Mouse (Mus musculus) midbrain, embryonic 15.5 days (tissue): ENCODE data around the gene Plppr5. TPM values are rescaled to one million over a fixed set of nuclear protein-coding genes. Genes with fewer than 3 reads are reported as not detected.
A peak's percentile ranks its signal among the peaks of the same experiment; 100 is the strongest.

Experiments used
- ATAC-seq: fragments of 200-750 bp; cut with Nextera tagmentation; replicated peaks from 2 replicates; pipeline ENCODE4 v1.8.0; 2017; ENCODE audit warnings: moderate TSS enrichment
- H3K27ac ChIP-seq: fragments of 300-500 bp; sonication (generic); 2 replicates; pipeline ENCODE4 v1.5.1; 2015; ENCODE audit warnings: mild to moderate bottlenecking, inconsistent platforms
- H3K27me3 ChIP-seq: fragments of 300-500 bp; sonication (generic); replicated peaks from 2 replicates; pipeline ENCODE4 v1.6.1; 2015; ENCODE audit warnings: inconsistent platforms
- H3K36me3 ChIP-seq: fragments of 300-500 bp; sonication (generic); replicated peaks from 2 replicates; pipeline ENCODE4 v1.6.1; 2015; ENCODE audit warnings: inconsistent platforms
- H3K4me1 ChIP-seq: fragments of 300-500 bp; sonication (generic); 2 replicates; pipeline ENCODE4 v1.6.1; 2015; ENCODE audit warnings: inconsistent platforms
- H3K4me2 ChIP-seq: fragments of 300-500 bp; sonication (generic); 2 replicates; pipeline ENCODE4 v1.6.1; 2015; ENCODE audit warnings: inconsistent platforms, mild to moderate bottlenecking, moderate library complexity
- H3K4me3 ChIP-seq: fragments of 300-500 bp; sonication (generic); 2 replicates; pipeline ENCODE4 v1.5.1; 2015; ENCODE audit warnings: mild to moderate bottlenecking, inconsistent platforms
- H3K9ac ChIP-seq: fragments of 300-500 bp; sonication (generic); 2 replicates; pipeline ENCODE4 v1.6.1; 2015; ENCODE audit warnings: mild to moderate bottlenecking, inconsistent platforms
- H3K9me3 ChIP-seq: fragments of 300-500 bp; sonication (generic); 2 replicates; pipeline ENCODE4 v1.6.1; 2016; ENCODE audit warnings: inconsistent platforms
- WGBS: fragments of 180-500 bp; shearing (Covaris S2); methylation state at CpG from one replicate; pipeline ENCODE4 v1.1.7; 2015; ENCODE audit warnings: mixed read lengths; 5-methylcytosine and 5-hydroxymethylcytosine counted together
- polyA plus RNA-seq: library from polyadenylated mRNA; unstranded; fragments of >200 nt; fragmentation: Nextera tagmentation; extraction: Ambion mirVana; gene quantifications from 2 replicates; pipeline ENCODE4 v1.2.1, GENCODE M21; 2015

The Plppr5 gene
- 6.5 and 6.6 TPM in 2 replicates for polyA plus RNA-seq

- Histone ChIP-seq H3K4me3 (peak within 1 kb of the TSS; percentile 75), H3K4me2 (peak within 1 kb of the TSS; percentile 86), H3K36me3 (no peaks in the 10 kb centered on the region), H3K27ac (peak within 1 kb of the TSS; percentile 86), H3K9me3 (no peaks in the 10 kb centered on the region), H3K27me3 (no peaks in the 10 kb centered on the region), H3K9ac (peak within 1 kb of the TSS; percentile 86), H3K4me1 (peaks cover 12% of the 10 kb centered on the region; the same call in 1 of the 2 replicates)
- ATAC-seq, result peak; percentile 80
- 18% methylated on average over 20 of the region's 20 CpGs for WGBS
These were observed at the start of gene Plppr5 for GRCm38 (mm10) chr3:117574529-117575252. TSS of gene Plppr5 (plus strand) at chr3:117574836.

DNA sequence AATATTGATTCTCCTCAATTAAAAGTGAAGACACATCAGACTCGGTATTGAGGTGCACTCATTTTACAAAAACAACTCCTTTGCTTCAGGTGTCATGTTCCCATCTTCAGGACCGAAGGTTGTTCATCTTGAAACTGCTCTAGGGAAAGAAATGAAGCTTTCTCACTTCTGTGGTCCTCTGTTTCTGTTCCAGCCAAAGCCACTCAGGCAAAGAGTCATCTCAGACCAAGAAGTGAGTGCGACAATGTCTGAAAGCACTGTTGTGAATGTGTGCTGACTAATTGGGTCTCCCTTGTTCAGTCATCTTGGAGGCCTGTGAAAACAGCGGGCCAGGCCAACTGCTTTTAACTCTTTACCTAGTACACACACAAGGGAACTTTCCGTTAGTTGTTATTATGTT lies 24.7 kb upstream of the Plppr5 start:
- Histone ChIP-seq H3K27ac (no peak overlapping the region), H3K36me3 (no peaks in the 10 kb centered on the region), H3K9ac (no peak overlapping the region), H3K27me3 (no peaks in the 10 kb centered on the region), H3K4me1 (no peaks in the 10 kb centered on the region), H3K4me2 (no peak overlapping the region), H3K9me3 (no peaks in the 10 kb centered on the region), H3K4me3 (no peak overlapping the region)
- 91% methylated on average over 5 of the region's 5 CpGs for WGBS
- ATAC-seq, result no peak

- Histone ChIP-seq H3K9ac (no peak overlapping the region), H3K4me3 (no peak overlapping the region), H3K4me2 (no peak overlapping the region), H3K27me3 (no peaks in the 10 kb centered on the region), H3K9me3 (no peaks in the 10 kb centered on the region), H3K36me3 (no peaks in the 10 kb centered on the region), H3K4me1 (no peaks in the 10 kb centered on the region), H3K27ac (no peak overlapping the region)
- 95% methylated on average over 4 of the region's 4 CpGs for WGBS
- ATAC-seq, result no peak
These were observed 24.1 kb upstream of the Plppr5 start for GRCm38 (mm10) chr3:117550526-117550925.

DNA sequence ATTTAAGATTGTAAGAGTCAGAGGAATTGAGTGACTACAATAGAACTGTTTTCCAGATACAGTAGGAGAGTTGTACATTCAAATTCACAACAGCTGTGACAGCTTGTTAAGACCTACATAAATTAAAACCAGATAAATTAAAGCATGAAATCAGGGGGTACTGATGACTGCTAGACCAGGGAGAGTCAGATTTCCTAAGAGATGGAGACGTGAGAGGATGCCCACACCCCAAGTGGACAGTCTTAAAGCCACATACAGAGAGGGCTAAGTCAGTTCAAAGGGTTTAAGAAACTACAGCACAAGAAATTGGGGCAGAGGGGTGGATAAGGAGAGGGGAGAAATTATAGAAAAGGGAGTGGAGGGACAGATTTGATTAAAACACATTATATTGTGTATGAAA lies 17.7 kb upstream of the Plppr5 start:
- 34% methylated on average over 1 of the region's 1 CpGs for WGBS
- H3K4me3 ChIP-seq, result no peak overlapping the region
- H3K36me3 ChIP-seq, result no peaks in the 10 kb centered on the region
- H3K4me1 ChIP-seq, result no peaks in the 10 kb centered on the region
- no peaks in the 10 kb centered on the region for H3K9me3 ChIP-seq
- no peak for ATAC-seq
- no peak overlapping the region for H3K9ac ChIP-seq
- no peak overlapping the region for H3K27ac ChIP-seq
- no peak overlapping the region for H3K4me2 ChIP-seq
- no peaks in the 10 kb centered on the region for H3K27me3 ChIP-seq

DNA sequence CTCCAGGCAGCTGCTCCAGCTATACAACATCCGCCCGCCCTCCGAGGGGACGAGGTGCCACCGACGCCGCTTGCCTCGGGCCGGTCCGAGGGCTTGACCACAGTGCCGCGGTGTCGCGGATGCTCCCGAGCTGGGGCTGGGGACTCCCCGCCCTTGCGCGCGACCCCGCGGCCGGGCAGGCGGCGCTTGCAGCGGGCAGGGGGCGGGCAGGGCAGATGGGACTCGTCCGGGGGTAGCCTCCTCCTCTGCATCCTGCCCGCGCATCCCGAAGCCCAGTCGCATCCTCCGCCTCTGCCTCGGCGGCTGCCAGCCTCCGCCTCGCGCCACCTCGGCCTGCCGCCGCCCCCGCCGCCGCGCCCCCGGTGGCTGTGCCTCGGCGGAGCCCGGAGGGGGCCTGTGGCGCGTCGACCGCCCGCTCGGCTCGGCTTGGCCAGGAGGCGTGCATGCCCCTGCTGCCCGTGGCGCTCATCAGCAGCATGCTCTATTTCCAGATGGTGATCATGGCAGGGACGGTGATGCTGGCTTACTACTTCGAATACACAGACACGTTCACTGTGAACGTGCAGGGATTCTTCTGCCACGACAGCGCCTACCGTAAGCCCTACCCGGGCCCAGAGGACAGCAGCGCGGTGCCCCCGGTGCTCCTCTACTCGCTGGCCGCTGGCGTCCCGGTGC lies 754 bp downstream of the Plppr5 start:
- H3K4me1 ChIP-seq, result peaks cover 12% of the 10 kb centered on the region; the same call in 1 of the 2 replicates
- no peaks in the 10 kb centered on the region for H3K36me3 ChIP-seq
- peak overlapping the region; percentile 86 for H3K27ac ChIP-seq
- peak overlapping the region; percentile 86 for H3K9ac ChIP-seq
- peak; percentile 88 for ATAC-seq
- H3K4me3 ChIP-seq, result peak overlapping the region; percentile 75
- H3K9me3 ChIP-seq, result no peaks in the 10 kb centered on the region
- H3K27me3 ChIP-seq, result no peaks in the 10 kb centered on the region
- WGBS, result under 1% methylated on average over 67 of the region's 74 CpGs
- H3K4me2 ChIP-seq, result peak overlapping the region; percentile 86

- H3K27me3 ChIP-seq, result no peaks in the 10 kb centered on the region
- peaks cover 12% of the 10 kb centered on the region; the same call in 1 of the 2 replicates for H3K4me1 ChIP-seq
- no peaks in the 10 kb centered on the region for H3K36me3 ChIP-seq
- peak overlapping the region; percentile 86 for H3K9ac ChIP-seq
- ATAC-seq, result peak; percentile 35; the same call in 1 of the 2 replicates
- H3K9me3 ChIP-seq, result no peaks in the 10 kb centered on the region
- peak overlapping the region; percentile 86 for H3K4me2 ChIP-seq
- peak overlapping the region; percentile 86 for H3K27ac ChIP-seq
- peak overlapping the region; percentile 75 for H3K4me3 ChIP-seq
- 13% methylated on average over 3 of the region's 3 CpGs for WGBS
These were observed 1.3 kb downstream of the Plppr5 start for GRCm38 (mm10) chr3:117575928-117576254.

GRCm38 (mm10) chr3:117577349-117577748 lies 2.7 kb downstream of the Plppr5 start:
- Histone ChIP-seq H3K36me3 (no peaks in the 10 kb centered on the region), H3K4me3 (no peak overlapping the region), H3K4me2 (peak overlapping the region; percentile 86), H3K9me3 (no peaks in the 10 kb centered on the region), H3K9ac (no peak overlapping the region), H3K27ac (no peak overlapping the region), H3K4me1 (peaks cover 12% of the 10 kb centered on the region; the same call in 1 of the 2 replicates), H3K27me3 (no peaks in the 10 kb centered on the region)
- 96% methylated on average over 2 of the region's 2 CpGs for WGBS
- ATAC-seq, result no peak

DNA sequence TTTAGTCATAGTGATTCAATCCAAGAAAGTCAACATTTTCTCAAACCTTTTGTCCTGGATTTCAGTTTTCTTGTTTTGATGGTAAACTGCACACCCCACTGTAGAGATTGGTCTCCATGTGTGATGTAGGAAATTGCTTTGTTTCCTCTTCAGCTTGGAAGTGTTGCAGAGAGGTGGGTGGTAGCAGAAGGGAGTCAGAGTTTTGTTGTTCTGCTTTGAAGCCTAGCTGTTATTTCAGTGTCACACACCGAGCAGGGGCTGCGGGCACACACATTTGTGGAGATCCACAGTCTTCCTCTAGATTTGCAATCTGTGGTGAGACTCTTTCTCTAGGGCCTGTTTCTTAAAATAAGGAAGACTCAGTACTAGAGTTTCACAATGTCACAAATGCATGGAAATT lies 8.0 kb downstream of the Plppr5 start:
- Histone ChIP-seq H3K4me3 (no peak overlapping the region), H3K36me3 (no peaks in the 10 kb centered on the region), H3K27ac (no peak overlapping the region), H3K4me1 (no peaks in the 10 kb centered on the region), H3K9ac (no peak overlapping the region), H3K27me3 (no peaks in the 10 kb centered on the region), H3K9me3 (no peaks in the 10 kb centered on the region), H3K4me2 (no peak overlapping the region)
- WGBS, result 92% methylated on average over 2 of the region's 2 CpGs
- no peak for ATAC-seq

GRCm38 (mm10) chr3:117602404-117602803 lies 27.8 kb downstream of the Plppr5 start:
- Histone ChIP-seq H3K9ac (no peak overlapping the region), H3K4me3 (no peak overlapping the region), H3K36me3 (no peaks in the 10 kb centered on the region), H3K9me3 (no peaks in the 10 kb centered on the region), H3K4me1 (no peaks in the 10 kb centered on the region), H3K4me2 (no peak overlapping the region), H3K27me3 (no peaks in the 10 kb centered on the region), H3K27ac (no peak overlapping the region)
- no peak for ATAC-seq
- WGBS, result 62% methylated on average over 1 of the region's 1 CpGs

DNA sequence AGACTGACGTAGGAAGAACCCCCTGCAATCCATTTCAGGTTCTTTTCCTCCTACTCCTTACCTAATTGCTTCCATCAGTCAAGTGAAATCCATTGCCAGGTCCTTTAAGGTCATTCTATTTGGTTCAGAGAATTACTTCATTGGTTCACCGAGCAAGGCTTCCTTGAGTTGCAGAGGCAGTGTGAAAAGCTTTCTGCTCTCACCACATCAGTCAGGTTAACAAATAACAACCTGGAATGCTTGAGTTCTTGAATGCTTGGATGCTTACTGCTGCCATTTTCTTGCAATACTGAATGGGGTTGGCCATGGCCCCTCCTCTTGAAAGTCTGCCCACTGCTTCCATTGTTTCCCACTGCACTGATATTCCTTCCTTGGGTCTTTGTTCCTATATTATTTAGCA lies 28.8 kb downstream of the Plppr5 start:
- Histone ChIP-seq H3K9ac (no peak overlapping the region), H3K4me3 (no peak overlapping the region), H3K4me1 (no peaks in the 10 kb centered on the region), H3K36me3 (no peaks in the 10 kb centered on the region), H3K9me3 (no peaks in the 10 kb centered on the region), H3K4me2 (no peak overlapping the region), H3K27me3 (no peaks in the 10 kb centered on the region), H3K27ac (no peak overlapping the region)
- 69% methylated on average over 2 of the region's 2 CpGs for WGBS
- no peak for ATAC-seq

GRCm38 (mm10) chr3:117606383-117606782 lies 31.7 kb downstream of the Plppr5 start:
- Histone ChIP-seq H3K27me3 (no peaks in the 10 kb centered on the region), H3K4me3 (no peak overlapping the region), H3K27ac (no peak overlapping the region), H3K4me2 (no peak overlapping the region), H3K36me3 (no peaks in the 10 kb centered on the region), H3K9me3 (no peaks in the 10 kb centered on the region), H3K9ac (no peak overlapping the region), H3K4me1 (no peaks in the 10 kb centered on the region)
- no peak for ATAC-seq

- H3K4me2 ChIP-seq, result no peak overlapping the region
- H3K36me3 ChIP-seq, result no peaks in the 10 kb centered on the region
- H3K9me3 ChIP-seq, result no peaks in the 10 kb centered on the region
- no peak overlapping the region for H3K9ac ChIP-seq
- no peaks in the 10 kb centered on the region for H3K27me3 ChIP-seq
- 71% methylated on average over 5 of the region's 5 CpGs for WGBS
- 0 out of 2 replicates have a peak, but pooled peaks cover 2% of the 10 kb centered on the region for H3K4me1 ChIP-seq
- ATAC-seq, result no peak
- no peak overlapping the region for H3K27ac ChIP-seq
- no peak overlapping the region for H3K4me3 ChIP-seq
These were observed 36.8 kb downstream of the Plppr5 start for GRCm38 (mm10) chr3:117611453-117611852.

GRCm38 (mm10) chr3:117614856-117615255 lies 40.2 kb downstream of the Plppr5 start:
- Histone ChIP-seq H3K4me1 (0 out of 2 replicates have a peak, but pooled peaks cover 2% of the 10 kb centered on the region), H3K4me3 (no peak overlapping the region), H3K9me3 (no peaks in the 10 kb centered on the region), H3K27ac (no peak overlapping the region), H3K36me3 (no peaks in the 10 kb centered on the region), H3K27me3 (no peaks in the 10 kb centered on the region), H3K9ac (no peak overlapping the region), H3K4me2 (no peak overlapping the region)
- no peak for ATAC-seq
- WGBS, result 55% methylated on average over 1 of the region's 1 CpGs
